Mouse (Mus musculus) megakaryocyte progenitor cell, adult 5-6 weeks (primary cell): ENCODE results near the gene Gm42957. TPM values are rescaled to one million over a fixed set of nuclear protein-coding genes. Genes with fewer than 3 reads are reported as not detected.
"Not testable (repeated sequence)": the region's sequence is repeated elsewhere in the genome, so short reads cannot be mapped to it uniquely, and the experiment has no call there.

Experiments
- ATAC-seq: replicated peaks from 2 replicates; pipeline ENCODE4 v1.8.0; 2016; ENCODE audit warnings: mild to moderate bottlenecking, moderate TSS enrichment, inconsistent platforms; ENCODE audit not compliant: poor library complexity
- total RNA-seq, 2 experiments: library from RNA; stranded (forward) in 1 of 2; stranded (reverse) in 1 of 2; fragments of 157-497, 149-512 nt in 1 of 2; fragments of 200-1000 nt in 1 of 2; gene quantifications; 2 replicates each; pipeline versions ENCODE4 v1.2.3 to v1.2.4; 2015 to 2017

Gm42957 gene
- total RNA-seq (2015) (0.10 TPM in 1 of 2 replicates, not detected in the other), total RNA-seq (2017) (not detected in 2 replicates)

DNA sequence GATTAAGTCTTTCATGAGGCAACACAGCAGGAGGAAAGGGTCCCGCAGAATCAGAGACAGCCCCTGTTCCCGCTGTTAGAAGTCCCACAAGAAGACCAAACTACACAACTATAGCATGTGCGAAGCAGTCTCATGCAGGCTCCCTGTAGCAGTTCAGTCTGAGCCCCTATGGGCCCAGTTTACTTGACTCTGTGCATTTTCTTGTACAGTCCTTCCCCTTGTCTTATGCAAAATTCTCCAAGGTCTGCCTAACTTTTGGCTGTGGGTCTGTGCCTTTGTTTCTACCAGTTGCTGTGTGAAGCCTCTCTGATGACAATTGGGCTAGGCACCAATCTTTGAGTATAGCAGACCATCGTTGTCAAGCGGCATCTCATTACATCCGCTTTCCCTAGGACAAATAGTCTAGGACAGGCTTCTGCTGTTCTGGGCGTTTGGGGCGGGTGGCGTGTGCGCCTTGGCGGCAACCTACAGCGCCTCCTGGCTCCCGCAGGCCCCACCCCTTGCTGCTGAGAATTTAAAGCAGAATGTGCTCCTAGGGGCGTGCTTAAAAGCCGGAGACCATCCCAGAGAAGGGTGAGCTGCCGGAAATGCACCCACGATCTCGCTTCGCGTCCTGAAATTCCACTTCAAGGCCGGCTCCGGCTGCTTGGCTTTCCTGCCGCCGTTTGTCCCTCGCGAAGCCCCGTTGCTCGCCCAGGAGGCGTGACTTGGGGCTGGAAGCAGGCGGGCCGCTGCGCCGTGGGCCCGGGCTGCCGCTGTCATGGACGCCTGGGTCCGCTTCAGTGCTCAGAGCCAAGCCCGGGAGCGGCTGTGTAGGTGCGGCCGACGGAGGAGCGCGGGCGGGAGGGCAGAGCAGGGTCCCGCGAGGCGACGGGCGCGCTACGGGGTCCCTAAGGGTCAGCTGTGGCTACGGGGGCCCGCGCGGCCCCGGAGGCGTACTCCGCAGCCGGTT lies at the start of gene Gm42957, which contains the start of gene Pex11b:
TSS of gene Gm42957 (plus strand) at position 547 of the 952 bp plus-strand sequence.
TSS of gene Pex11b (plus strand) at position 449 of the 952 bp plus-strand sequence.
- peak; percentile 86 for ATAC-seq

DNA sequence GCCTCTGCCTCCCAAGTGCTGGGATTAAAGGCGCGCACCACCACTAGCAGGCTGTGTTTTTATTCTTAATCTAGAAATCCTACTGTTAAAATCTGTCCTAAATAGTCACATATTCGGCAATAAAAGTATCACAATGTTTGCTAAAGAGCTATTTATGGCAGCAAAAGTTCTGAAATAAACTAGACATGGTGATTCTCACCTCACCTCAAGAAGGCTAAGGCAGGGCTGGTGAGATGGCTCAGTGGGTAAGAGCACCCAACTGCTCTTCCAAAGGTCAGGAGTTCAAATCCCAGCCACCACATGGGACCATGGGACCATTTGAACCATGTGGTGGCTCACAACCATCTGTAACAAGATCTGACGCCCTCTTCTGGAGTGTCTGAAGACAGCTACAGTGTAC lies 44.6 kb upstream of the Gm42957 start:
- no peak for ATAC-seq

DNA sequence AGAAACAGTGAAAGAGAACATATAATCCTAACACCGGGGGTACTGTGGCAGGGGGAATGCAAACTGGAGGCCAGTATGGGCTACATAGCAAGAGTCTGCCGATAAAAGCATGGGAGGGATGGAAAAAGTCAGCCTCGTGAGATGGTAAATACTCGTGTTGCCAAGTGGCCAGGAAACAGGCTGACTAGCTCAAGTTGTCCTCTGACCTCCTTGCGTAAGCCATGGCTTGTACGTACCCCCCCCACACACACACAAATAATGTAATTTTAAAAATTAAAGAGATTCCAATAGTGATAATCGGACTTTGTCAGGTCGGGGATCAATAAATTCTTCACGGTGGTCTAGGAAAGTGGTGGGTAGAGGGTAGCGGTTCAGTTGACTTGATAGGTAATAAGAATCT lies 41.9 kb upstream of the Gm42957 start:
- no peak for ATAC-seq

DNA sequence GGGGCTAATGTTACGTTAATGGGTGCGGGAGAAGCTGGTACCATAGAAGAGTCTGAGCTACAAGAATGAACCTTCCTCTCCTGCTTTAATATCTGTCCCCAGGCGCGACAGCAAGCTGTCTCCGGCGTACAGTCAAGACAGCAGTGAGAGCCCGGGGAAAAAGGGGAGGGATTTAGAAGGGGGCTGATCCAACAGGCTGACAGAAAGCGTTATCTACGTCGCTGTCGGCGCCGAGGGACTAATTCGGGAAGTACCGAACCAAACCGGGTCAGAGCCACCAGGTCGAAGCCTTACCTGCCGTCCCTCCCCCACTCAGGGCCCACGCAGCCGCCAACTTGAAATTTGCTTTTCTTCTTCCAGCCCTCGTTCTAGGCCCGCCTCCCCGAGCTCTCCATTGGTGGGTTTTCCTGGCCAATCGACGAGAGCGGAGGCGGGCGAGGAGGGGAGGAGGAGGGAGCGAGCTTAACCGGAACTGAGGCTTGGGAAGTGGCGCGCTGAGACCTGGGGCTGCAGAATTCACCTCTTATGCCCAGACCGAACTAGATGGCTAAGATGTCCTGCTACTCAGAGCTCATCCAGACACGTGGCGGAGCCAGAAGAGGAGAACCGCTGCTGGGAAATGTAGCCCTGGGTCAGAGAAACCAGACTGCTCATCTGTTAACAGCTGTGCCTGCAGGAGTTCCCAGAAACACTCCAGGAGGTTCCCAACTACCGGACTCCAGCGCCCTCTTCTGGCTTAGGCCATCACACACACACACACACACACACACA lies 41.3 kb upstream of the Gm42957 start, which contains the start of gene Polr3gl:
TSS of gene Polr3gl (minus strand) at position 392 of the 771 bp plus-strand sequence.
- ATAC-seq = peak; percentile 92

DNA sequence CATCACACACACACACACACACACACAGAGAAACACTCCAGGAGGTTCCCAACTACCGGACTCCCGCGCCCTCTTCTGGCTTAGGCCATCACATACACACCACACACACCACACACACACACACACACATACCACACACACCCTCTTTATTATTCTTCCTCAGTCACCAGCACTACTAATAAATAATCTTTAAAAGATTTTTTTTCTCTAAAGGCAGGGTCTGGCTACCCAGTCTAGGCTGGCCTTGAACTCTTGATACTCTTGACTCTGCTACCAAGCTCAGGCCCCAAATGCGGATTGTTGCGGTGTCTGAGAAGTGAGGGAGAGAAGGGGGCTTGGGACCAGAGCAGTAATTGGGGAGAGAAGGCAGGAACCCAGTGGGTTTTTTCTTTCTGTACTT lies 40.4 kb upstream of the Gm42957 start:
- no peak for ATAC-seq

DNA sequence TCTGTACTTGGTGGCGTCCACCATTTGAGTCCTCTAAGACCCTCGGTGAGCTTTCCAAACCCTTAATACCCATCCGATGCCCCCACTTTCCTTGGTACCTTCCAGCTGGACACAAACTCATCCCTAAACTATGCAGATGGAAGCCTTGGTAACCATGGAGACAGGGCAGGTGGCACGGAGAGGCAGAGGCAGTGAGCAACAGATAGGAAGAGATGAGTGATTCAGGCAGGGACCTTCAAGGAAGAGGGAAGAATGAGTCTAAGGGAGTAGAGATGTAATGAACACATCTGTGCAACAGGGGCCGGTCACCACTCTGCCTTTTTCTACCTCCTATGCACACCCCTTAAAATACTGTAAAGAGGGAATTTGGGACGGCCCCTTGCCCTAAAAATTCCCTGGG lies 39.6 kb upstream of the Gm42957 start:
- no peak for ATAC-seq

DNA sequence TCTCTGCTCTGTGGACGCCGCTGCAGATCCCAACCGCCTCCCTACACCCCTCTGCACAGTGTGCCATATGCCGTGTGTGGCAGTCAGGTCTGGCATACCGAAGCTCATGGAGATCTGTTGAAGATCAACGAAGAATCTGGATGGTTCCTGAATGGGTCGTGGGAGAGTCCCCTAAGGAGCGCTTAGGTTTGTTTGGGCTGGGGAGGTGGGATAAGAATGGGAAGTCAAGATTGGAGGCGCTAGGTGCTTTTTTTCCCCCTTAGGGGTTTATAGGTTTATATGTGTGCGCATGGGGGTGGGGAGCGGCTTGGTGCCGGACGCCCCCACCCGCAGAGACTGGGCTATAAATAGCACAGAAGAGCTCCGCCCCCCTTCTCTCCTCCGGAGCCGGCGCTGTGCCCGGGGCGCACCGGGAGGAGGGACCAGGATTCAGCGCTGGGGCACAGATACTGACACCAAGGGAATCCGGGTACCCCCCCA lies 39.0 kb upstream of the Gm42957 start, which contains the start of gene Ankrd34a:
TSS of gene Ankrd34a (plus strand) at position 409 of the 480 bp plus-strand sequence.
- no peak for ATAC-seq

DNA sequence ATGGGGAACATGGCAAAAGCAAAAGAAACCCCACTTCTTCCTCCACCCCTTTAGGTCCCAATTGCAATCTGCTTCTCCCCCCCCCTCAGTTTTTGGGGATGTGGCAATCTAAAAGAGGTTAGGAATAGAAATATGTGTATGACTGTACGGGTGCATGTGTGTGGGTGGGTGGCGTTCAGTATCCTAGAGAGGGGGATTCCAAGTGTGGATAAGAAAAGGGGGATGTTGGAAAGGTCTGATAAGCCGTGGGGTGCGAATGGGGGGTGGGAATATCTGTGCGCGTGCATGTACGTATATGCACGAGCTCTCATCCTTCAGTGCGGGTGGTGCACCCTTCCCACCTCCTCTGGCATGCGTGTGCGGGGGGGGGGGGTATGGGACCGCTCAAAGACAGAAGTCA lies 38.4 kb upstream of the Gm42957 start:
- no peak for ATAC-seq

DNA sequence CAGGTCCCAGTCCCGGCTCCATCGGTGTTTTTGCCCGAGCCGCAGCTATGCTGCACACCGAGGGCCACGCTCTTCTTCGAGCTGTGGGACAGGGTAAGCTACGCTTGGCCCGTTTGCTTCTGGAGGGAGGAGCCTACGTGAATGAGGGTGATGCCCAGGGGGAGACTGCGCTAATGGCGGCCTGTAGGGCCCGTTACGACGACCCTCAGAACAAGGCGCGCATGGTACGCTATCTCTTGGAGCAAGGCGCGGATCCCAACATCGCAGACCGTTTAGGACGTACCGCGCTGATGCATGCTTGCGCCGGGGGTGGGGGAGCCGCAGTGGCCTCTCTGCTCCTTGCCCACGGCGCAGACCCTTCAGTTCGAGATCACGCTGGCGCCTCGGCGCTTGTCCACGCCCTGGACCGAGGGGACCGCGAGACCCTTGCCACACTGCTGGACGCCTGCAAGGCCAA lies 37.8 kb upstream of the Gm42957 start:
- ATAC-seq = no peak

DNA sequence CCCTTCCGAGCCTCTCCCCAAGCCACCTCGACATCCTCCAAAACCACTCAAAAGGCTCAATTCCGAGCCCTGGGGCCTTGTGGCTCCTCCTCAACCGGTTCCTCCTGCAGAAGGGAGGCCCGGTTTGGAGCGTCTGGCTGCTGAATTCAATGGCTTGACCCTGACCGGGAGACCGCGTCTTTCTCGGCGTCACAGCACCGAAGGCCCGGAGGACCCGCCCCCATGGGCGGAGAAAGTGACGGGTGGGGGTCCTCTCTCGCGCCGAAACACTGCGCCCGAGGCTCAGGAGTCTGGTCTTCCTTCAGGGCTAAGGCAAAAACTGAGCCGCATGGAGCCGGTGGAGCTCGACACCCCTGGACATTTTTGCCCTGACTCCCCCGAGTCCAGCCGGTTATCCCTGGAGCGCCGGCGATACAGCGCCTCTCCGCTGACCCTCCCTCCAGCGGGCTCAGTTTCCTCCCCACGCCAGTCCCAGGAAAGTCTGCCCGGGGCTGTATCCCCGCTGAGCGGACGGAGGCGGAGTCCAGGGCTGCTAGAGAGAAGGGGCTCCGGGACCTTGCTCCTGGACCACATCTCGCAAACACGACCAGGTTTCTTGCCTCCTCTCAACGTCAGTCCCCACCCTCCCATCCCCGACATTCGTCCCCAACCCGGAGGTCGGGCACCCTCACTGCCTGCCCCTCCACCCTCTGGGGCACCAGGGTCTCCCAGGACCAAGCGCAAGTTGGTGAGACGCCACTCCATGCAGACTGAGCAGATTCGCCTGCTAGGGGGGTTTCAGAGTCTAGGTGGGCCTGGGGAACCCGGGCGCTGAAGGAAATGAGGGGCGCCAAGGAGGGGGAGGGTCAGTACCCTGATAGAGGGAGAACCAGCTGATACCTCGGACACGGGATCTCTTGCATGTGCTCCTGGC lies 36.9 kb upstream of the Gm42957 start:
- ATAC-seq = no peak

DNA sequence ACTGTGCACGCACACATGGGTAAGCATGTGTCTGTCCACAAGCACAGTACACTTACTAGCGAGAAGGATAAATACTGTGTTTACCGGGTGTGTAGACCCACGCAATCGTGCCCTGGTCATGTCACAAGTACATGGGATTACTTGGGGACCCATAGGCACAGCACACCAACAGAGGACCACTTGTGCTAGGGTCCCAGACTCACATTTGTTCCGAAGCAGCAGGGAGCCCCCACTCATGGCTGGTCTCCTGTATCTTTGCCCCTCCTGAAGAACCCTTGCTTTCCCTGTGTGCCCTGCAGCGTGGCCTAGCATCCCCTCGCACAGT lies 36.2 kb upstream of the Gm42957 start:
- no peak for ATAC-seq

DNA sequence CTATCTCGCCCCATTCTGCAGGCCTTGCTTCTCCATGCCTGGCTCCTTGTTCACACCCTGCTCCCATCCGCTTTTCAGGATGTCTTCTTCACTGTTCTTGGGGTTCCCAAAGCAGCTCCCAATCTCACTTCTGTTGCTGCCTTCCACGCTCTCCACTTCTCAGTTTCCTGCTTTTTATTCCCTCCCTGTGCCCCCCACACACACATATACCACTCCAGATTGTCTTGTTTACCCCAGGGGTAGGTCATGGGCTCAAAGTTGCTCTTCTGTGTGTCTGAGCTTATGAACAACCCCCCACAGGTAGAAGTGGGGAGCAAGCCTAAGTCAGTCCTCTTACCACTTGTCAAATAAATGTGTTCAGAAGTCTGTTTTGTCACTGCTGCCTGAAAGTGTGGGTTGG lies 35.9 kb upstream of the Gm42957 start:
- ATAC-seq = no peak

DNA sequence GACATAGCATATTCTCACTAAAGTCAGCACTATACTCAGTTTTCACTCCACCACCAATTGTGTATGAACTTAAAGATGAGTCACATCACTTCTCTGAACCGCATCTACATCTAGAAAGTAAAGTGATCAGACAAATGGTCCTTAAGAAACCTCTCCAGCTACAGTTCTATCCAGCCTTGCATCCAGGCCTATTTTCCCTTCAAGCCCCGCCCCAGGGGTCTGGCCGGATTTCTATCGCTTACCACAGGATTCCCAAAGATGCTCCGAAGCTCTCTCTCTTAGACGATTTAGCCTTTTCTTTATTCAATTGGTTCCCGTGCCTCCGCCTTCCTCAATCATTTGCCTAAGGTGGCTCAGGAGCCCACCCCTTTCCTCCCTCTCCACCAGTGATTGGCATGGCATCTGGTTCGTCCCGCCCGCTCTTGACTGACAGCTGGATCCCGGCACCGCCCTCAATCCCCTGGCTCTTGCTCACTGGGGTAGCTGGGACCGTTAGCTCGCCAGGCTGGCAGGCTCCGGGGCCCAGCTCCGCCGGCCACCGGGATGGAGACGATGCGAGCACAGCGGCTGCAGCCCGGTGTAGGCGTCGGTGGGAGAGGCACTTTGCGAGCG lies 34.5 kb upstream of the Gm42957 start, which contains the start of gene Lix1l:
TSS of gene Lix1l (plus strand) at position 511 of the 612 bp plus-strand sequence.
- peak; percentile 97 for ATAC-seq

DNA sequence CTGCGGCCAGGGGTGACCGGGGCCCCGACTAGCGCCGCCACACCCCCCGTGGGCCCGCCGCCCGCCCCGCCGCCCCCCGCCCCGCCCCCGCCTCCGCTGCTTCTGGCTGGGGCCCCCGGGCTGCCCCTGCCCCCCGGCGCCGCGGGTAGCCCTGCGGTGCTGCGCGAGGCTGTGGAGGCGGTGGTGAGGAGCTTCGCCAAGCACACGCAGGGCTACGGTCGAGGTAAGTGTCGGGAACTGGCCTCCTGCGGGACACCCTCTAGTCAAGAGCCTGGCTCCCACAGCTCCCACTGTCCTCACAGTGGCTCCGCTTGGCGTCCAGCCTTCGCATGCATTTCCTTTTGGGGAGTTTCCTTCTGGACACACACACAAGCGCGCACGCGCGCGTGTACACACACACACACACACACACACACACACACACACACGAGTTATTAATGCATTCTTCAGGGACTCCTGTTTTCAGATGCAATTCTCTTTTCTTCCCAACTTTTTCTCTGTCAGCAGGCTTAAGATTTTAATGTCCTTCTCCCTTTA lies 34.0 kb upstream of the Gm42957 start:
- ATAC-seq = no peak

DNA sequence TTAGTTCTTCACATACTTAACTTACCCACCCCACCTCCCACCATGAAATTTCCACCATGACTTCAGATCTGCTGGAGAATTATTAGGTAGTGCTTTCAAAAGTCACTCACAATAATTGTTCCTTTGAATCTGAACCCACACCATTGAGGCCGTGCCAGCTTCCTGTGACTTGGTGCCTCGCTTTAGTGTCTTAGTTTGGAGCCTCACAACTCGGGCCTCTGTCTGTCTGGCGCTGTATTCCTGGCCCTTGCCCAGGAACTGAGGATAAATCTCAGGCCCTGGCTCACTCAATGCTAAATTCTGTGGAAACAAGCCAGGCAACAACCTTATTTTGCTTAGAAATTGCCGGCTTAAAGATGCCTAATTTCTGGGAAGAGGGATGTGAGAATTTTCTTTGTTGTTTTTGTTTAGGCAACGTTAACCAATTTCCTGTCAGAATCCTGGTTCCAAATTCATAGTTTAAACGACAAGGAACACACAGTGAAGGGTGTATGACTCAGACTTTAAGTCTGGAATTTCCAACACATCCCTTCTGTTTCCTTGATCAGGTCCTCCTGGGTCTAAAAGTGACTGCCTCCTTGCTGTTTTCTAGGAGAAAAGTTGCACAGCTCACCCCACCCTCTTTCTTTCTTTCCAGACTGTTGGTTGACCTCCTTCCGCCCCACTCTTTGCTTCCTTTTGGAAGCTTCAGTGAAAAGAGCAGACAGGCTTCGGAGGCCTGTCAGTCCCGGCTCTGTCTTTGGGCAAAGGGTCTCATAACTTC lies 33.2 kb upstream of the Gm42957 start:
- no peak for ATAC-seq

DNA sequence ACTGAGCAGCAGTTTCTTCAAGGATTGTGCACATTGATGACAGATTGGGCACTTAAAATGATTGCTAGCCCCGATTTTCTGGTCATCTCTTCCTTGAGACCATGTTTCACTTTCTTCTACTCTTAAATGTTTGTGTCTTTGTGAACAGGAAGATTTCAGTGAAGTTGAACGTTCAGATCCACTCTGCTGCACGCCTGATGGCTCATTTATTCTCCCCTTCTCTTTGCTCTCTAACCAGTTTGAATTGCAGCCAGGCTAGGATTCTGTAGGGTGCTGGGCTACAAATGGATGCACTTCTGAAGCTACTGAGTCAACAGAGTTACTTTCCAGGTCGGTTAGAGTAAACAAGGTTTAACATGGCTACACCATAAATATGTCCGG lies 32.6 kb upstream of the Gm42957 start:
- ATAC-seq = no peak

DNA sequence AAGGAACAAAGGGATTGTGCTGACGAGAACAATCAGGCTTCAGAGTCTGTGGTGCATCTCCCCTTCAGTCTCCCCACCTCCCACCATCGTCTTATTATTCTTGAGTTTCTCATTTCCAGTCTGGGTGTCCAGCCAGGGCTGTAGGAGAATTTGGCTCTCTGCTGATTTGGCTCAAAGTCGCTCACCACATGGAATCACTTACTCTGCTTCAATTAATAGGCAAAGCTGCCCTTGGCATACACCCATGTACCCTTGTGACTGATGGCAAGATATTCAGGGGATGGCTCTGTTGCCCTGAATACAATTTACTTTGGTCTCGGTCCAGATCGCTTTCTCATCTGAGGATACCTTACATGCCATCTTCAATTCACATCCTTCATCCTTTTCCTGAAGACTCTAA lies 32.0 kb upstream of the Gm42957 start:
- ATAC-seq = no peak

DNA sequence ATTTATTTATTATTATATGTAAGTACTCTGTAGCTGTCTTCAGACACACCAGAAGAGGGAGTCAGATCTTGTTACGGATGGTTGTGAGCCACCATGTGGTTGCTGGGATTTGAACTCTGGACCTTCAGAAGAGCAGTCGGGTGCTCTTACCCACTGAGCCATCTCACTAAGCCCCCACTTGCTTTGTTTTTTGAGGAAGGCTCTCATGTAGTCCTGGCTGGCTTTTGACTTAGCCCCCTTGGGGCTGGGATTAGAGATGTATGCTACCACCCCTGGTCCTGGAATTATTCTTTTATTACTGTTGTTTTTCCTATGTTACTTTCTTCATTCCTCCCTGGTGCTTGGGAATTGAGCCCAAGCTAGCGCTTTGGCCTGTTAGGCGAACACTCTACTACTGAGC lies 29.3 kb upstream of the Gm42957 start:
- not testable (repeated sequence) for ATAC-seq

DNA sequence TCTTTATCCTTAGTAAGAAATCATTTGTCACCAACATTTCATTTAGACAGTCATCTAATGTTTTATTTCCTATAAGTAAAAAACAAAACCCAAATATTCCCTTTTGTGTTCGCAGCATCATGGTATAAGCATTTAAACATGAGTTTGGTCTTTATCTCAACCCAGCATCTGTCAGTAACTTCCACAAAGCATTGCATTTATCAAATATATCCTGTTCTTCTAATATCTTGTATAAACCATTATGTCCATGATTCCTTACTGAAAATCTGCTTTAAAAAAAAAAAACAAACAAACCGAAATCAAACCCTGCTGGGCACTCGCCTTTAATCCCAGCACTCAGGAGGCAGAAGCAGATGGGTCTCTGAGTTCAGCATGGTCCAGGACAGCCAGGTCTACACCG lies 28.7 kb upstream of the Gm42957 start:
- no peak for ATAC-seq
